Mouse (Mus musculus) common myeloid progenitor, adult 5-6 weeks (primary cell): ENCODE measurements around the gene Pnpla2. TPM values are rescaled to one million over a fixed set of nuclear protein-coding genes. Genes with fewer than 3 reads are reported as not detected.

Experiments used
- ATAC-seq: replicated peaks from 2 replicates; pipeline ENCODE4 v1.8.0; 2016; ENCODE audit warnings: low read depth, mild to moderate bottlenecking, moderate TSS enrichment, inconsistent platforms; ENCODE audit not compliant: poor library complexity, severe bottlenecking
- total RNA-seq: library from RNA; stranded (forward); fragments of 200-1000, 187-1606 nt; gene quantifications from 2 replicates; pipeline ENCODE4 v1.2.3, GENCODE M21; 2017

The Pnpla2 gene
- total RNA-seq, 1 experiment from 2014 or later = 14.4 TPM

DNA sequence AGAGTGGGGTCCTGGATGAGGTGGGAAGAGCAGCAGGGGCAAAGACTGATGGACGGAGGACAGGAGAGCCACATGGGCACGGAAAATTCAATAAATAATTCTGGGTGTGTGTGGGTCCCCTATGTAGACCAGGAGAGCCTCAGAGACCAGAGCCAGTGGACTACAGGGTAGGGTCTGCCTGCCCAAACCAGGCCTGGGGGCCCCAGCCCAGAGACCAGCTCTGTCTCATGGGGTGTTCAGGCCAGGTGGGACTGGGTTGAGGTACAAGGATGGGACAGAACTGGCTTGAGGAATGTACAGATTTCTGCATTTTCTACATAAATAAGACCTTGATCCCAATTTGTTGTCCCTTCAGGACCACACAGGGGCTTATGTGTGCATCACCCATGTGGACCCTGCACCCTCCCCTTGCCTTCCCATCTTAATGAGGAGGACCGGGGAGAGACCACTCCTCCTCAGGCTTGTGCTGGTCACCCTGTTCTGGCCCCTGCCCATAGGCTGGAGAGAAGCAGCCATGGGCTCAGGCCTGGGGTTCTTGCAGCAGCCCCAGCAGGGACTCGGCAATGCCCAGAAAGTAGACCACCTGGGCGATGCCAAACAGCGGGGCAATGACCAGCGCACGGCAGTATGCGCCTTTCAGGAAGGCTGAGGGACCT lies 24.3 kb upstream of the Pnpla2 start:
- no peak for ATAC-seq

DNA sequence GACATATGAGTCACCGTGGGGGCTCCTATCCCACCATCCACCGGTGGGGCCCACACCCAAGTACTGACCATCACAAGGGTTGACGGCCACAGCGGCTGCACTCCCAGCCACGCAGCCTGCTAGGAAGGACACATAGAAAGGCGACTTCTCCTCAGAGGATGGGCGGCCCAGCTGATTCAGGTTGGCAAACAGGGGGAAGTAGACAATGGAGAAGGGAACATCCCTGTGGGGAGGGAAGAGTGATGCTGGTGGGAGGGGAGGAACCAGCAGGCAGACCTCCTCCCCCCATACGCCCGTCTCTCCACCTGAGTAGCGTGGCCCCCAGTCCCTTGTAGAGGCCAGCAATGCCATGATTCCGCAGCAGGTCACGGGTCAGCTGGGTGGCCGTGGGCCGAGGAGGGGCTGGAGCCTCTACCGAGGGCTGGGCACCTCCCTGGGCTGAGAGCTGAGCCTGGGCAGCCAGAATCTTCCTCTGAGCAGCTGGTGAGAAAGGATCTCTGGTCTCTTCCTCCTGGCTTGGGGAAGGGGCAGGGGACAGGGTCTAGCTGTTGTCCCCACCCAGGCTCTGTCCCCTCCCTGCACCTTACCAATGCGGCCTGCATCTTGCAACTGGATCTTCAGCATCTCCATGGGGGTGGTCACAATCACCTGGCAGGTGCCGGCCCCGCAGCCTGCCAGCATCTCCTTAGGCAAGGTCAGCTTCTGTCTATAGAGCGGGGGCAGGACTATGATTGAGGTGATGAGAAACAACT lies 23.4 kb upstream of the Pnpla2 start:
- no peak for ATAC-seq

GRCm38 (mm10) chr7:141432186-141432611 lies 22.8 kb upstream of the Pnpla2 start:
- no peak for ATAC-seq

DNA sequence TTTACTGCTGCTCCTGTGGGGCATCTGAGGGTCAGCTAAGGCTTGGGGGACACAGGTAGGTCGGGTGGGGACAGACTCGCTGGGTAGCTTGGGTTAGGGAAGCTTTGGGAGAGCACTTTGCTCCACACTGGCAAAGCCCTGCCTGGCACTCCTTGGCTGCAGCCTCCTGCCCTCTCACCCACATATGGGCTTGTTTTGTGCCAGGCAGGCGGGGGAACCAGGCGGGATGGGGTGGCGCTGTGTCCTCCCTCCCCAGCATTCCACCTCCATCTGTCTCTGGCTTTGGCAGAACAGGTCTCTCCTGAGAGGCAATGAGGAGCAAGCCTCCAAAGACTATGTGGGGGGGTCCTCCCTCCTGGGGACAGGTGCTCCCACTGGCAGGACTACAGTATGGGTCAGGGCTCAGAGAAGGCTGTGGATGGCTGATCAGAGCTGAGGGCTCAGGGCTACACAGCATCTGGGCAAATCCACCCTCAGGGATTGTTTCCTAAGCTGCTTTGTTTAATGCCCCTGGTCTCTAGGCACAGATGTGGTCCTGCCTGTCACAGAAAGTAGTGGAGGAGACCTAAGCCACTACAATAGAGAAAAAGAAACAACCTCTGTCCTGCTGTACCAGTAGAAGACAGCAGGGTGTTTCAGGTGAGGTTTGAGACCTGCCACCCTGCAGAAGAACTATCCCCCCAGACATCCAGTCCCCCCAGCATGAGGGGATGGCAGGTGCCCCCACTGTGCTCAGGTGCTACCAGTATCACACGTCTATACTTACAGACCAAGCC lies 22.1 kb upstream of the Pnpla2 start:
- no peak for ATAC-seq

- no peak for ATAC-seq
Measured at GRCm38 (mm10) chr7:141433517-141434400, 21.2 kb upstream of the Pnpla2 start.

DNA sequence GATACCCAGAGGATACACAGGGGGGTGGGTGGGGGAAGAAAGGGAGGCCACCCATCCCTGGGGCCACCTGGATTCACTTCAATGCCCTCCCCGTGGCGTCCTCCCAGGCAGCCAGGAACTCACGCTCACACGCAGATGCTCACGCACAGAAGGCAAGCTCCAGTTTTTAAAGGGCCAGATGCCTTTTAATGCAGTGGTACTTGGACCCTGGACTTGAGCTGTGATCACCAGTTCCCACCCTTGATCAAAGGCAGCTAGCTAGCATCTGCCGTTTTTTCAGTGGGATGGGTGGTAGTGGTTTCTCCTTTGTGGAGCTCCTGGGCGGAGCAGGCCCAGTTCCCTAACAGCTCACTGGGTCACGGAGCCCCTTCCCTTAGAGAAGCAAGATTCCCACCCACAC lies 20.5 kb upstream of the Pnpla2 start:
- no peak for ATAC-seq

DNA sequence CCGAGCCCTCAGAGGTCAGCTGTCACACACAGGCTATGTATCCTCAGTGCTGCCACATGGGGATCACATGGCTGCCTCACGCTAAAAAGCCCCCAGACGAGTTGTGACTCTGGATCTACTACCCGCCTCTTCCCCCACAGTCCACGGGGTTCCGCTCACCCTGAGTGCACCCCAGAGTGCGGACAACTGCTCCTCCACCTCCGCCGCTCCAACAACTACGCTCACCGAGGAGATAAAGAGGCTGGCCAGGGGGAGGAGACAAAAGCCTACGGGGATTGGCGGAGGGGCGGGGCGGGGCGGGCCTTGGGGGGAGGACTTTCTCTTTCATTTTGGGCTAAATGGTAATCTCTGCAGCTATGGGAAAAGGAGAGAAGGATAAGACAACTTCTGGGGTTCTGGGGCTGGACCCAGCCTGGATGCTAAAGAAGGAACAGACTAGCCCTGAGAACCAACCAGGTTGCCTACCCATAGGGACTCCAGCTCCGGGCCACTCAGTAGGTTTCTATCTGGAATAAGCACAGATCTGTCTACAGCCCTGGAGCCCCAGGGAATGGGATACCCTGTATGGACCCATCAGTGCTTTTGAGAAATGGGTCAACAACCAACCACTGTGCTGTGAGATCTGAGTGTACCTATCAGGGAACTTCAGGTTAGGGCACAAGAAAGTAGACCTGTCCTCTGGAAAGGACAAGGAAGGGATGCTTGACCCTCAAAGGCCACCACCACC lies 19.7 kb upstream of the Pnpla2 start:
- ATAC-seq = peak; percentile 74

GRCm38 (mm10) chr7:141435856-141436522 lies 19.0 kb upstream of the Pnpla2 start:
- no peak for ATAC-seq

GRCm38 (mm10) chr7:141436523-141436892 lies 18.5 kb upstream of the Pnpla2 start:
- ATAC-seq = no peak

- ATAC-seq = peak; percentile 68
Measured at GRCm38 (mm10) chr7:141437178-141438120, 17.5 kb upstream of the Pnpla2 start, which contains the start of gene Slc25a22. Gene Slc25a22, minus strand, starts transcription at chr7:141437892.

GRCm38 (mm10) chr7:141438201-141438968 lies 16.6 kb upstream of the Pnpla2 start:
- ATAC-seq = no peak

DNA sequence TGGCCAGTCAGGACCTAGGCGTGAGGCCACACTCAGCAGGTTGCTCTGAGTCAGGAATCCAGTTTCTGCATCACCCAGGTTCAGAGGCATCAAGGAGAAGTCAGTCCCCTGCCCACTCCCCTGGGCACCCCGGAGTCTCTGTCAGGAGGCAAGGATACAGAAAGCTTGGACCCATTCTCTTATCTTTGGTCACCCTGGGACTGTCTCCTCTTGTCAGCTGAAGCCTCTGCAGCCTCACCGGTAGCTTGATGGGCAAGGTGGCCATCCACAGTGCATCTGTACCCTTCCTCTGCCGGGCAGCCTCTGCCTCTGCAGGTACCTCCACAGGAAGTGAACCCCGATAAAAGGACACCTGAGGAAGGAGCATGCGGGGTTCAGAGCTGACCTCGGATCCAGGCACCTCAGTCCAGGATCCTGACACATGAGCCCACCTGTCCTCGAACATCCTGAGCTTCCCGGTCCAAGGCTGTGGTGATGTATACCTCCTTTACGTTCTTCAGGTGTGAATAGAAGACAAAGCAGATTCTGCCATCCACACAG lies 15.8 kb upstream of the Pnpla2 start:
- no peak for ATAC-seq

- no peak for ATAC-seq
Measured at GRCm38 (mm10) chr7:141439811-141440210, 15.2 kb upstream of the Pnpla2 start.

GRCm38 (mm10) chr7:141440613-141441012 lies 14.4 kb upstream of the Pnpla2 start:
- no peak for ATAC-seq

DNA sequence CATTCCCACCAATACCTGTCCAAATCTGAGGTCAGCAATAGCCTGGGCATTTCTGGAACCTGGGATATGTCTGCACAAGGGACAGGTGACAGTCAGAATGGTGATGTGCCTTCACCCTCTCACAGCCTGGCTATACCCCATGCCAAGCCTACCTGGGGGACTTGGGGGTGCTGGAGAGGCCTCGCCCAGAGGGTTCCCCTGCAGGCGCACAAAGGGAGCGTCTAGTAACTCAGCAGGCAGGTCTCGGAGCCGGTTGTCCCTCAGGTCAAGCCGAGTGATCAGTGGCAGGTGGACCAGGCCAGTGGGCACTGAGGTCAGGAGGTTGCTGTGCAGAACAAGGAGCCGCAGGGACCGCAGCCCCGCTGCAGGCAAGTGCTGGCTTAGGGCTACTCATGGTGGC lies 13.5 kb upstream of the Pnpla2 start:
- ATAC-seq = no peak

DNA sequence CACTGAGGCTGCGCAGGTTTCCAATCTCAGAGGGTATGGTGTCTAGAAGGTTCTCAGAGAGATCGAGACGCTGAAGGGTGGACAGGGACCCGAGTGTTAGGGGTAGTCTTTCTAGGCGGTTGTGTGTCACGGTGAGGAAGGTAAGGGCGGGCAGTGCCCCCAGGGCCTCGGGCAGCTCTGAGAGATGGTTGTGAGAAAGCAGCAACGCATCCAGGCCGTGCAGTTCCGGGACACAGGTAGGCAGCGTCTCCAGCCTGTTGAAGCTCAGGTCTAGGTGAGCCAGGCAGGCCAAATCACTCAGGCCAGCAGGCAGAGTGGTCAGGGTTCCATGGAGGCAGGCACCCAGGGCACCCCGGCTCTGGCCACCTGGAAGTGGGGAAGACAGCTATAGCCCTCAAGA lies 12.8 kb upstream of the Pnpla2 start:
- ATAC-seq = no peak
